Mouse (Mus musculus): ENCODE results near the gene Ccm2l.

Ccm2l gene

DNA sequence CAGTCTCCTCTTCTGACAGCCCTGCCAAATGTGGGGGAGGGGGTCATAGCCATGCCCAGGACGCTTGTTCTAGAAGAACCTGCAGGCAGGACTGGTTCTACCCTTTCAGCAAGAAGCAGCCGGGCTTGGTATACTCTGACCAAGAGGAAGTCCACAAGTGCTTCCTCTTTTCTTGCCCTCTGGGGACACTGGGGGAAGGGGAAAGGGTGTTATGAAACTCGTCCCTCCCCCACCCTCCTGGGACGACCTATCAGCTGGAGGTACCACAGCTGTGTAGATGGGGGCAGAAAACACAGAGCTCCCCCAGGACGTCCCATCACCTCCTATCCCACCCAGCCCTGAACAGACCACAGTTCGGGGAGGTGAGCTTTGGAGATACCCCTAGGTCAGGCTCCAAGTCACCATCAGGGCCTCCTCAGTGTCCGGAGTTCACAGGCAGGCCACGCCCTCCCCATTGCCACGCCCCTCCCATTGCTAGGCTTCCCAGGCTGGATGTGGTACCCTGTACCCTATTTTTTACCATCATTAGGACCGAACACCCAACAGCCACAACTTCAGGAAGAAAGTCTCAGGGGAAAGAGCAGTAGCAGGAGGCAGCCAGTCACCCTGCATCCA, 24.9 kb downstream of the Ccm2l start:
- no peak for DNase-seq

DNA sequence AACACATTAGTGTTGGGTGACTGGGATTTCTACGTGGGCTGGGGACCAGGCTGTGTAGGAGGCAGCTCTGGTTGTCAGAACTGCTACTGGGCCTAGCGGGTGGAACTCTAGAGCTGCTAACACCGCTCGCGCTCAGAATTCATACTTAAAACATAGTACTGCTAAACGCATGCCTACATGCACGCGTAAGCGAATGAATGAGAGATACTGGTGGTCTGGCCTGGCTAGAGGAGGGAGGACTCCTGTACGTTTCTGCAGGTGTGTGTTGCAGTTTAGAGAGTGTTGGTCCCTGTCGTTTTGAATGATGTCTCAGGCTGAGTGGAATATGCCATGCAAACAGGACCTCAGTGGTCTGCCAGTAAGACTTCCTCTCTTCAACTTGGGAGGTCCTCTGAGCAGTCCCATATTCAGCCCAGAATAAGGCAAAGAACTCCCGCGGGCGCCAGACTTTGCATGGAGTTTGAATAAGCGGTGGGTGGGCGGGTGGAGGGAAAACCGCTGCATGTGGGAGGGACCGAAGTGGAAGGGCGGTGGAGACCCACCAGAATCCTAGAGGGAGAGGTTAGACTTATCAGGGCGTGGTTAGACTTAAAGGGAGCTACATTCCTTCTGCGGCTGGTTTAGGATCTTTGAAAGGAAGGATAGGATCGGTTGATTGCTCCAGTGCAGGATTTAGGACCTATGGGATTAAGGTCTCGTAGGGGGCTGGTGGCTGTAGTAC, 41.5 kb downstream of the Ccm2l start:
- peak in 1 of 2 experiments; percentile 31 for DNase-seq

DNA sequence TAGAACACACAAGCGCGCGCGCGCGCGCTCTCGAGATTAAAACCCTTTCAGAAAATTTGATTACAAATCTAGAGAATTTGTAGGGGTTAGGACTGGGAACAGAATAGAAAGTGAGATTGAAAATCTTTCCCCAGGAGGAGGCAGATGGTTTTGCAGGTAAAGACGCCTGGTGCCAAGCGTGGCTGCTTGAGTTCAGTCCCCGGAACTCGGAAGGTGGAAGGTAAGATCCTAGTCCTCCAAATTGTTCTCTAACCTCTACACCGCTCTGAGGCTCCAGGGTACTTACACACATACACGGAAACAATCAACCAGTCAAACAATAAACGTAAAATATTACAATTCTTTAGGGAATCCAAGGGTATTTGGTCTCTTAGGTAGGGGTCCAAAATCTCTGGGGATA, 42.0 kb downstream of the Ccm2l start:
- no peak for DNase-seq

DNA sequence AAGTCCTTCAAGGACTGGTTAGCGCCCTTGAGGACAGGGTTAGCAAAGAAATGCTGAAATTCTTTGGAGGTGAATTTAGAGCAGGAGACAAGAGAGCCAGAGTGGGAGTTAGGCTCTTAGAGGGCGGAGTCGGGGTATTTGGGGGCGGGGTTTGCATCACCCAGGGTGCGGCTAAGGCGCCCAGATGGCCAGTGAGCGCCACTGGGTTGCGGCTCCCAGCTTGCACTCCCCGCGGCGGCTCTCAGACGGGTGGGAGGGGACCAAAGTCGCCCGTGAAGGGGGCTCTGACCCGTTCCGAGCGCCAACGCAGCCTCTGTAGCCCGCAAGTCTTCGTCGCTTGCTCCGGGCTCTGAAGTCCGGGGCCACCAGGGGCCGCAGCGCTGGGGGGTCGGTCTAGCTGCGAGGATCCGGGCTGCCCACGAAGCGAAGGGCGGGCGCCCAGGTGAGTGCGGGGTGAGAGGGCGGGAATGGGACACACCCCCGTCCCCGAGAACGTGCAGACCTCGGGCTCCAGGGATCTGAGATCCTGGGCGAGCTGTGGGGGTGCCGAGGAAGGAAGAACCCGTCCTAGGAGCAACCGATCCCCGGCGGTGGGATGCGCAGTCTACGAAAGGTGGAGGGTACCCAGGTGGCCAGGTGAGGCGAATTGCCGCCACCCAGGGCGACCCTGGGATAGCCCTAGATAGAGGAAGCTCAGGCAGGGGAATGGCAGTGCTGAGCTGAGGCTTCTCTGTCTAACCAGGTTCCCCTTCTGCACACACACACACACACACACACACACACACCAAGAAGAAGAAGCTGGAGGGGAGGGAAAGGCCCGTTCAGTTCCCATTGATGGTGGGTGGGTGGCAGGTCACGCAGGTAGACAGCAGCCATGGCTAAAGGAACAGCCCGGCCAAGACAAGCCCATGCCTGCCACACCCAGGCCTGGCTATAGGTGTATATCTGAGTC, 42.8 kb downstream of the Ccm2l start, which contains the start of gene Hck:
TSS of gene Hck (plus strand) at position 156 of the 952 bp plus-strand sequence.
- peak; percentile 79 to 81 for DNase-seq

DNA sequence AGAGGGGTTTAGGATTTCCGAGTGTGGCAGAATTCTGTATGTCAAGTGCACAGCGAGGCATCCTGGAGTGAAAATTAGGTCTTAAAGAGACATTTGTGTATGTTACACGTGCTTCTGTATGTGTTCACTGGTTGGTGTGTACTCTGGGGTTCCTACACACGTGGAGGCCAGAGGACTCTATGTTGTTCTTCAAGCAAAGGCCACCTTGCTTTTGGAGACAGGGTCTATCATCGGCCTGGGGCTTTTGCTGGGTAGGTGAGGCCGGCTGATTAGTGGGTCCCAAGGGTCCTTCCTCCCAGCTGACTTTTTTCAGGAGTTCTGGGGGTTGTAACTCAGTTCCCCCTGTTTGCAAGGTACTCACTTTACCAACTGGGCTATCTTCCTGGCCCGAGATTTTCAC, 43.8 kb downstream of the Ccm2l start:
- DNase-seq, result no peak

DNA sequence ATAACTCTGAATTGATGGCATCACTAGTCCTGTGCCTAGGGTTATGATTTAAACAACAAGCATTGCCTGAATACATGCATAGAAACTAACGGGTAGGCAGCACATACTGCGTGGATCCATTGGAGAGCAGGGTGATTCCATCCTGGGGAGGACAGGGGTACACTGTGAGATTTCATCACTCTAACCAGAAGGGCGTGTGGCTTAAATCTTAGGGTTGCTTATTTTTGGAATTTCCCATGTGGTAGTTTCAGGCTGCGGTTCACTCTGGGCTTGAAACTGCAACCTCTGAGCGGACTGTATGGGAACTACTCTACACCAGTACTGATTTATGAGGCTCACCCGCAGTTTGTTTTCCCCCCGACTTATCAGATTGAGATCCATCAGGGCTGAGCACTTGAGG, 45.5 kb downstream of the Ccm2l start:
- no peak for DNase-seq

DNA sequence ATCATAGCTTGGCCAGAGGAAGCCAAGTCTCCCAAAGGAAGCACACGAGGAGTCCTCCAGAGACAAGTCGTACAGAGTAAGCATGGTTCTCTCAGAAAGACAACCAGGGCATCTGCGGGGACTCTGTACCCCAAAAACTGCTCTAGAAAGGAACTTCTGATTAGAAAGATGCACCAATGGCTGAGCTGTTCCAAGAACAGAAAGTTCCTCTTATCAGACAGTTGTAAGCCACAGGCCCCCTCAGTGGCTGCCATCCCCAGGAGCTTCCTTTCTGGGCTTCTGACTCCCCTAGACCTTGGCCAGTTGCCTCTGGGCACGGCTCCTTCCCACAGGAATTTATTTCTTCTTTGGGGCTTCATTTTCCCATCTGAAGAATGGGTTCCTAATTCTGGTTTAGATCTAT, 49.9 kb downstream of the Ccm2l start:
- DNase-seq, result no peak

DNA sequence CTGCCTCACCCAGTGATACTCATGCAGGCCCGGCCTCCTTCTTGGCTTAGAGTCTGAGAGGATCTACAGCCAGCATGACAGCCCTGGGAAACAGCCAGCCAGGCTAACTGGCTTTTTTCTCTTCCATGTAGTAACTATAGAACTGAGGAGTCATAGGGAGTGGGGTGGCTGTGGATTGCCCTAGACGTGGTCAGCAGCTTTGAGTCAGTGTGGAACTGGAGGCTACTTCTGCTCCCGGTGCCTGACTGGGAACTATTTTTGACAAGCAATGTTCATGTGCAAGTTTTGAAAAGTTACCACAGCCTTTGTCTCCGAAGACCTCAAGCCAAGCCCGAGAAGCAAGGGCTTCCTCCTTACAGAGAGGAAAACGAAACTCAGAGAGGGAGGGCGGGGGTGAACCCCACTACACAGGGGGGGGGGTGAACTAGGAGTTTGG, 51.3 kb downstream of the Ccm2l start:
- peak; percentile 16 to 19 for DNase-seq

DNA sequence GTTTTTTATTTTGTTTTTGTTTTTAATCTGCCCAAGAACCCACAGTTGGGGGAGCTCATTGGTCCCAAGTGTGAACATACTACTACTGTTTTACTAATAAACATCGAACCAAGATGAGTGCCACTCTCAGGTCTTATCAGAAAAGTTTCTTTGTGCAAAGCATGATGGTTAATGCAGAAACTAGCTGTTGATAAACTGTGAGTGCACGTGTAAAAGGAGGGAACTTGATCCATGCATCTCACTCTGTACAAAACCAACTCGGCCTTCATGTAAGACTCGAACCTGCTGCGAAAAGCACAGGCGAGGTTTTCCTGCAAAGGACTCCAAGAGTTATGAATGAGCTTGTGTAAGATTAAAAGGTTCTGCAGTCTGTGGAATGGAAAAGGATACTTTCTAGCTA, 53.7 kb downstream of the Ccm2l start:
- DNase-seq, result no peak

DNA sequence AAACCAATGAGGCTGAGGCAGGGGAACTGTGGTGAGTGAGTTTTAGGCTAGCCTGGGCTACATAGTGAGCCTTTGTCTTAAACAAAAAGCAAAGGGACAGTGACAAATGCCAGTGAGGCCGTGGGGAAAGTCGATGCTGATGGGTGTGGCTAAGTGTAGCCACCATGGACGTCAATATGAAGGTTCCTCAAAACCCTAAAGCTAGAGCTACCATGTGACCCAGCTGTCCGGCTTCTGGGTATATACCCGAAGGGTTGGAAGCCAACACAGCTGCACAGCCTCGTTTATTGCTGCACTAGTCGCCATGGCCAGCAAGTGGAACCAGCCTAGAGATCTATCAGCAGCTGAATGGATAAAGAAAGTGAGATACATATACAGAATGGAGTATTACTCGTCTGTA, 54.4 kb downstream of the Ccm2l start:
- no peak for DNase-seq

DNA sequence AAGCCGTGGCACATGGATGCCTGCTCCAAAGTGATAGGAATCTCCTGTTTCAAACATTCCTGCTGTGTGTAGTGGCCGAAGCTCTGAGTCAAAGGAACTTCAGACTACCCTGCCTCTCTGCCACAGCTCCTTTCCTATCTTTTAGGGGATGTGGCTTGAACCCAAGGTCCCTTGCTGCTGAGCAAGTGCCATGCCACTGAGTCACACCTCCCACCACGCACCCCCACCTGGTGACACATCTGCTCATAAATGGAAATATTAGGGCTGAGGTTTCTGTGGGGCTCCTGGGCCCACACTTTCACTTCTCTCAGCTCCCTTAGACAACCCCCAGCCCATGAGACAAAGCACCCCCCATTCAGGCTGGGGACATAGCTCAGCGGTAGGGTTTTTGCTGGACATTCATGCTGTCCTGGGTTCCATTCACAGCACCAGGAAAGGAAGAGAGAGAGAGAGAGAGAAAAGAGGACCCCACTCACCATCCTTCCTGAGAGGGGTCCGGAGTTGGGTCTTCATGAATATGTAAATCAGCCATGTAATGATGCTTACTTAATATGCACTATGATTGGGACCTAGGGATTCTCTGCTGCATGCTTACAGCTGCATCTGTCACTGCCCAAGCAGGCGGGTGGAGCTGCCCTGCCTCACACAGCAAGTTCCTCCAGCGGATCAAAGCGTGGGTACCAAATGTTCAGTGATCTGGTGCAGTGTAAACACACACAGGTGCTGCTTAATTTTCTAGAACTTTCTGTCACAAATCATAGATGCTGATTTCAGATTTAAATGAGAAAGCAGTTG, 56.3 kb downstream of the Ccm2l start:
- DNase-seq, result no peak

DNA sequence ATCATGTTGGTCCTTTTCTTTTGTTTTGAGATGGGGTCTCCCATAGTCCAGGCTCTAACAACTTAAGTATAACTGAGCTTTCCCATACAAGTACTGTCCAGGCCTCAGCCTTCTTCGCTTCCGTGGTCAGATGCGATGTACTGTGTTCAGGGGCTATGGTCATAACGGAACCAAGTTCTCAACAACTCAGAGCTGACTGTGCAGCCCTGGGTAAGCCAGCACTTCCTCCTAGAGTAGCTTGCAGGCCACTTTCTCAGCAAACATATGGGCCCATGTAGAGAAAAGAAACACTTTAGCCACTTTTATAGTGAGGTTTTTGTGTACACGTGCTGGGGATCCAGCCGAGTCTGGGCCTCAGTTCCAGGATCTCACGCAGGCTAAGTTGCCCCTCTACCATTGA, 56.9 kb downstream of the Ccm2l start:
- no peak for DNase-seq

DNA sequence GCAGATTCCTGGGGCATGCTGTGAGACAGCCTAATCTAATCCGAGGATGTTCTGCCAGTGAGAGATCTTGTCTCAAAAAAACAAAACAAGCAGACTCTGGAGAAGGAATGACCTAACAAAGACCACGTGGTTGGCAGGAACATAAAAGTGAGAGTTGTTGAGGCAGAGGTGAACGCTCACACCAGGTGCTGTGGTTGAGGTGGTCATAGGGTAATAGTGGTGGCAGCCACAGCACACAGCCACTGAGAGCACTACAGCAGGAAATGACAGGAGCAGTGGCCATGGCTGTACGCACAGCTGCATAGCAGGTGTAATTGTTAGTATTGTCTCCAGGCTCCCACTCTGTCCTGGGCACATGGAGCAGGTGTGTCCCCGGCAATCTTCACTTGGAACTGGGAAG, 60.1 kb downstream of the Ccm2l start:
- DNase-seq, result no peak

DNA sequence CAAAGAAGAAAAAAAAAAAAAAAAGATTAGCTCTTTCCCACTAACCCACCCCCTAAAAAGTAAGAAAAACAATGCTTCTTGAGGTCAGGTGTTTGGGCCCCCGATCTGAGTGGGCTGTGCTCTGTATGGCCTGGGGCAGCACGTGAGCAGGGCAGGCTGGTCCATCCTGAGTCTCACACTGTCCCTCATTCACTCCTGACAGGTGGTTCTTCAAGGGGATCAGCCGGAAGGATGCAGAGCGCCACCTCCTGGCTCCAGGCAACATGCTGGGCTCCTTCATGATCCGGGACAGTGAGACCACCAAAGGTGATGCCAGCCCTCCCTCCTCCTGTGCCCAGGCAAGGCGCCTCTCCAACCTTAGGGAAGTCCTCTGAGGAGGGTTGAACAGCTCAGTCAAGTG, 65.3 kb downstream of the Ccm2l start:
- DNase-seq, result peak; percentile 55 to 61

Measured in kidney, postnatal 4 days (tissue).